Mouse (Mus musculus) gastrocnemius, postnatal 10 days (tissue): Measurements from ENCODE around the gene Tarsl2. TPM values are rescaled to one million over a fixed set of nuclear protein-coding genes. Genes with fewer than 3 reads are reported as not detected.

Source experiments
- DNase-seq: peaks from one replicate; pipeline ENCODE4 v3.0.0; 2021; ENCODE audit warnings: mixed read lengths
- total RNA-seq, 2 experiments: library from RNA; stranded (reverse); gene quantifications; 2 replicates each; pipeline ENCODE4 v1.2.3; 2021

The Tarsl2 gene
- total RNA-seq, 2 experiments from 2014 or later = 40.4 to 43.0 TPM

- peak; percentile 69 for DNase-seq
Measured at GRCm38 (mm10) chr7:65737286-65738040, 92.8 kb downstream of the Tarsl2 start.

Other genes with a start within 250 kb of the Tarsl2 start
- 10 to 100 TPM; 48.3 to 56.3 TPM for gene Tjp1, start 117.1 kb upstream of the Tarsl2 start, total RNA-seq
- 10 to 100 TPM; 15.2 to 17.8 TPM for gene Tm2d3, start 46.3 kb downstream of the Tarsl2 start, total RNA-seq
- gene Pcsk6, start 216.8 kb downstream of the Tarsl2 start, total RNA-seq = 10 to 100 TPM; 41.3 to 57.6 TPM